Mouse (Mus musculus): ENCODE measurements at regions not wholly inside any gene's neighbourhood (a gene's known extent, or its start where the extent isn't known, plus 50 kb on each side); places are given as distances from the start of the nearest gene placed in this dataset.

- DNase-seq (ENCODE audit: low spot score), result no peak
Measured at GRCm38 (mm10) chr2:137821344-137821916, 434.9 kb upstream of the Btbd3 start.

DNA sequence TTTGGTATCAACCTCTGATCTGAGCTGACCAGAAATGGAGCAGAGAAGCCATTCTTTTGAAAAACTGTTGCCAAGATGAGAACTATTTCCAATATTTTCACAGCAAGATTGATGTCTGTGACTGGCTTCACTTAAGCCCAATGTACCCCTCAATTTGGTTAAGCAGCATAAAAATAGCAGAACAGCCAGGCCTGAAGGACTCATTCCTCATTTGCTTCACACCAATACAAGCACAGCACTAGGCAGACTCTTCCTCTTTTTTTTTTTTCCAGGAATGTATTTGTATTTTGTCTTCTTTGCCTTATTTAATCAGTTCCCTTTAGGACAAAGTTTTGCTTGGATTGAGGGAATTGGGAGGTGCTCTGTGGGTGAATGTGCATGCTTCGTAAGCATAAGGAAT, 441.4 kb upstream of the Btbd3 start:
- no peak for DNase-seq (ENCODE audit: low spot score)

DNA sequence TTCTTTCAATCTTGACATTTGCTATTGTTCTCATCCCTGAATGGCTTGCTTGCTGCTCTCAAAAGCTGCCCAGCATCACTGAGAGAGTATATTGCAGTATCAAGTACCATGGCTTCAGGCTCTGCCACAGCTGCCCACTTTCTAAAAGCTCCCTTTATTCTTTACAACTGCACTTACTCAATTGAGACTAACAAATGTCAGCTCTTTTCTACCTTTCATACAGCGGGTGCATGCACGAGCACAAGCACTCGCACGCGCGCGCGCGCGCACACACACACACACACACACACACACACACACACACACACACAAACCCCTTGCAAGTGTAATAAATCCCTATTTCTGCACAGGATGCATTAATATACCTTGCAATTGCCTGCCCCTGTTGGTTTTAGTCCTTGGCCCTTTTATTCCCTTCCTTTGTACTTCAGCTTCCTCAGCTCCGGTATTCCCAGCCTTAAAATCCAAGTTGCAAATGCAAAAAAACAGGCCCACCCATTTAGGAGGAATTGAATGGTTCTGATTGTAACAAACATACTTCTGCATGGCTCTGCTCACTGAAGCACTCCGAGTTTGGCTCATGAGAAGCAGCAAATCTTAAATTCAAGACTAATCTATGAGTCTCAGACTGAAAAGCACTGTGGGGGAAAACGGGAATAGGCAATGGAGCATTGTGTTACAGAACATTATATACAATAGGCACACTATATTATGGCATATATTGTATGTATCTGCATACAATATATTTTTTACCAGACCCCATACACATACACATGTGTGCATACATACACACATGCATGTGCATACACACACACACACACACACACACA, 447.7 kb upstream of the Btbd3 start:
- DNase-seq (ENCODE audit: low spot score), result no peak

GRCm38 (mm10) chr2:137807594-137808295, 448.6 kb upstream of the Btbd3 start:
- DNase-seq (ENCODE audit: low spot score), result no peak

DNA sequence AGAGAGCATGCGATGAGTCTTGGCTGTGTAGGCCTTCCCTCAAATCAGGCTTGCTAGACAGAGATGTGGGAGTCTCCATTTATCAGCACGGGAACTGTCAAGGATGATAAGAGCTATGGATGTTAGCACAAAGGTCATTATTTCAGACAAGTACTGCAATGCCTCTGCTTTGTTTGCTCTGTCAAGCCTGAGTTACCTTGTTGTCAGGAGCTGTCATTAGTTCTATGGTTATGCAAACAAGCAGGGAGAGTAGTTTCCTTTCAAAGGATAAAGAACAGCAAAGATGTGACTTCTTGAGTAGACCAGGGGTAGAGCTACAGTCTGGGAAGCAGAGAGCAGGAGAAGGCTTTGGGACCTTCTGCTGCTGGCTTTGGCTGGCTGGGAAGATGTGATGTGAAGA, 461.5 kb upstream of the Btbd3 start:
- DNase-seq (ENCODE audit: low spot score), result no peak

GRCm38 (mm10) chr2:137784091-137784490, 472.3 kb upstream of the Btbd3 start:
- no peak for DNase-seq (ENCODE audit: low spot score)

DNA sequence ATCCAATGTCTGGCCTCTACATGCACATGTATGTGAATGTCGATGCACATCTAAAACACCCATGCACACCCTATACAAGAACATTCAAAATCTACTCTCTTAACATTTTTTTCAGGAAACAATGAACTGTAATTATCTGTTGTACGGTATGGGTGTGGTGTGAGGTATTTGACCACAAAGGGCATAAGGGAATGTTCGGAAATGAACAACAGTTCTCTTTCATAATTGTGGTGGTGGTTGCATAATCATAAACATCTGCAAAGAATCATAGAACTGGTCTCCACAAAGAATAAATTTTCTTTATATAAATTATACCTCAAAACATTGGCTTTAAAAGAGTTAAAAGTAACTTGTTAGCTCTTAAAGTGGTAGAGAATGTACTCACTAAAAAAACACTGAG, 478.9 kb upstream of the Btbd3 start:
- no peak for DNase-seq (ENCODE audit: low spot score)

- DNase-seq (ENCODE audit: low spot score), result no peak
Measured at GRCm38 (mm10) chr2:137764785-137765184, 491.6 kb upstream of the Btbd3 start.

DNA sequence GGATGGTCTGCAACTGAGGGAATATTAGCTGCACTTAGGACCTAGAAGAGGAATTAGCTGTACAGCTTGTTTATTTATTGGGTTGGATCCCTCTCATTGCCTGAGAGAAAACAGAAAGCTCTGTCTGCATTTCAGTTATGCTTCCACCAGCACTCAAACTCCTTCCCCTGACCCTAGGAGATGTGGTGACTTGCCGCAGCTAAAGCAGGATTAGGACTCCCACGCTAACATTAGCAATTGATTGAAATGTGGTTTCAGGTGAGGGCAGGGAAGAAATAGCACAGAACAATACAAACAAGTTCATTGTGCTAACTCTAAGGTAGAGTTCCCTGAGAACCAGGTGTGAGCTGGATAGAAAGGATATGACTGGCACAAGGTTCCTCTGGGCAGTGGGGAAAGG, 496.9 kb upstream of the Btbd3 start:
- DNase-seq (ENCODE audit: low spot score), result no peak

DNA sequence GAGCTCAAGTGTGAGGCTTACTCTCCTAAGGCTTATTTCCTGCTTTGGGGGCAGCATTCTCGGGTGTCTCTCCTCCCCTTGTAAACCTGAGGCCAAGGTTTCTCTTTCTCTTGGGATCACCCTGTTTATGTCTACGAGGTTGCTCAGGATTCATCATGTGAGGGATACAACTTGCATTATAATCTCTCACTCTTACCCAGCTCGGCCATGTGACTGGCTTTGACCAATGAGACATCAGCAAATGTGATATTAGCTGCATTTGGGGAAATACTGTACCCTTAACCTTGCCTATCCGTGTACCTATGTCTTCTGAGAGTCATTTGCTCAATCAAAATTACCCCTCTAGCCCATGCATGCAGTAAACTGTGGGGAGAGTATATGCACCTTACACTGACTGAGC, 498.0 kb upstream of the Btbd3 start:
- DNase-seq (ENCODE audit: low spot score), result no peak

DNA sequence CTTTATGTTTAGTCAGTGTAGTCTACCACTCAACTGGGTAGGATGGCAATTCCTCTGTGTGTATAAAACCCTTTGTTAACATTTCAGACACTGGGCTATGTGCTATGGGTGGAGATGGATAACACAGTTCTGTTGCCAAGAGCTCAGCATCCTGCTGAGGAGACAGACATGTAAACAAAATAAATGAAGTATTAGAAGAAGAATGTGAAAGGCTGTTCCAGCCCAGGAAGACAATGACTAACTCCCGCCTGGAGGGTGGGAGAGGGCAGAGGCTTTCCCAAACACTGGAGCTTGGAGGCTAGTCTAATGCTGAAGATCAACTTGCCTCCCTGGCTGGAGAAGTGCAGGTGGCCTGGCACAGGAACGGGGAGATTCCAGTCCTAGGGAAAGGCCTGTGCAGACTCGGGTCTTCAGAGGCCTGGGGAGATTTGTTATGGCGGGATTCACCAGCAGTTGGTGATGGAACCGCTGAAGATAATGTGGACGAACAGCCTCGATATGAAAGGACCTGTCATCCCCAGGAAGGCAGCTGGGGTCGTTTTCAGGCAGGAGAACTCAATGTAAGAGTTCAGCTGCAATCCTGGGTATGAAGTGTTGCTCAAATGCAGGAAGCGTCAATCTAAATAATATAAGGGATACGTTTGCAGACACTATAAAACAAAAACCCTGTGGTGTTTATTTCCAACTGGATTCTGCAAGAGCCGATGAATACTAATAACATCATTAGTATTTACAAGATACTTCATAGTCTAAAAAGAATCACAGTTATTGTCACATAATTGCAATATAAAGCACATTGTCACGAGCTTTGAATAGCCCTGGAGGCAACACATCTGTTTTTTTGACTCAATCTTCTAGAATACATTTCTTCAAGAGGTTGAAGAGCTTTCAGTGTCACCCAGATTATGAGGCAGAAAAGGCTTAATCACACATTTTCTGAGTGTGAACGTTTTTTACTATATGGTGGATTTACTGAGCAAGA, 498.8 kb upstream of the Btbd3 start:
- DNase-seq (ENCODE audit: low spot score), result no peak

- no peak for DNase-seq (ENCODE audit: low spot score)
Measured at GRCm38 (mm10) chr2:137756220-137756619, 500.1 kb upstream of the Btbd3 start.

DNA sequence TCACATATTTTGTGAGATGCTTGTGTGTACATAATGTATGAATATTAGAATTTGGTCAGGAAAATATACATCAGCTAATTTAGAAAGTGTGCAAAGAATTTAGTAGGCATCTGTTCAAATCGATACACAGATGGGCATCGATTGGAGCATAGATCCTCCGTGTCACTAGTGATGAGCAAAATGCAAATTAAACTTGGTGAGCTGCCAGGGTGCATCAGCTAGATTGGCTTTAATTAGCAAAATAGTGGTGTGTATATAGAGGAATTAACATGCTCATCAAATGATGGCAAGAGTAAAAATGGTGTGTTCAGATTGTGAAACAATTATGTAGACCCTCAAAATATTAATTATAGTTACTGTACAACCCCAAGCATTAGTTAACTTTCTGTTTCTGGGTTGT, 501.9 kb upstream of the Btbd3 start:
- no peak for DNase-seq (ENCODE audit: low spot score)

GRCm38 (mm10) chr2:137732410-137732809, 524.0 kb upstream of the Btbd3 start:
- DNase-seq (ENCODE audit: low spot score), result no peak

GRCm38 (mm10) chr2:137730472-137730931, 525.9 kb upstream of the Btbd3 start:
- no peak for DNase-seq (ENCODE audit: low spot score)

DNA sequence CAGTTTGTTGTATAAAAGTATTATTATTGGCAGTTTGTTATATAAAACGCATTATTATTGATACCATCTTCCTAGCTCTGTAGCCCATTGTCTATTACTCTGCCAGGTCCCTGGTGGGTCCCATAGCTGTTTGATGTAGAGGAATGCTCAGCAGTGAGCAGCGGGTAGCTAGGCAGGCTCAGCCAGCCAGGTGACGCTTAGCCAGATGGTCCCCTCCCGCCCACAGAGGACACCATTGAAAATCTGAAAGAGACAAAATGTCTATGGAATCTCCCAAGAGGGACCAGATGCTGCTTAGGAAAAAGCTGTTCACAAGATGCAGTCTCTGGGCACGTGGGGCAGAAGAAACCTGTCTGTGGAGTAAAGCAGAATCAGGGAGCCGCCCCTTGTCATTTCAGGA, 526.5 kb upstream of the Btbd3 start:
- no peak for DNase-seq (ENCODE audit: low spot score)

- no peak for DNase-seq (ENCODE audit: low spot score)
Measured at GRCm38 (mm10) chr2:137729207-137729606, 527.2 kb upstream of the Btbd3 start.

DNA sequence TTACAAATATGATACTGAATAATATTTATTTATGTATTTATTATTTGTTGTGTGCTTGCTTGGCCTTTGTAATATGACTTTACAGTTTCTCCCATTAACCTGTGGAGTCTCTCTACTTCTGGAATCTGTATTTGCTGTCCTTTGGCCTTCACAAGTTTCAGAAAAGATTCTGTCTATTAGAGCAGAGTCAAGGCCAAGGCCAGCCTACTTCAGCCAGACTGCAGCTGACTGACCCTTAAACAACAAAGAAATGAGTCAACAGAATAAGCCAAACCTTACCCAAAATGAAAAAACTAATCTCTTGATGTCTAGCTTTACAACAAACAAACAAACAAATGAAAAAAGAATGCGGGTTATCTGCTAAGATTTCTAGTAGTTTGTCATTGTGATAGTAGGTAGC, 532.7 kb upstream of the Btbd3 start:
- no peak for DNase-seq (ENCODE audit: low spot score)

GRCm38 (mm10) chr2:137721767-137722424, 534.5 kb upstream of the Btbd3 start:
- DNase-seq (ENCODE audit: low spot score), result no peak

GRCm38 (mm10) chr2:137715891-137716290, 540.5 kb upstream of the Btbd3 start:
- DNase-seq (ENCODE audit: low spot score), result no peak

DNA sequence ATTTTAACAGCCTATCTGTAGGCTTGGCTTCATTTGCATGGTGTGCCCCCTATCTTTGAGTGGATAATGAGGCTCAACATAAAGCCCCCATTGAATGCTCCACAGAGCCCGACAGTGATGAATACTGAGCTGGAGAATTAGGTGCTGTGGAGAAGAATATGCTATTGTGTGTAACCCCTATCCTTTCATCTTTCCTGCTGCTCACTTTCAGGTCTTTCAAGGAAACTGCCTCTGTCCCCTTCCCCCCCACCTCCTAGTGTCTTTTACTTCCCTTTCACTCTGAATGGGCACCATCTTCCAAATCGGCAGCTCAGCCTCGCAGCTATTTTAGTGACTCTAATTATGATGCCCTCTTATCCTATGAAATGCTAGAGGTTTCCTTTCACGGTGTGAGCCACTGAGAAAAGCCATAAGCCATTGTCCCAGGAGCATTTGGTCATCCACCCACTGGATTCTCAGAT, 549.8 kb upstream of the Btbd3 start:
- DNase-seq (ENCODE audit: low spot score), result no peak

Measured in c-Kit-positive CD71-positive TER-119-positive erythroid progenitor cells, embryonic 14.5 days (primary cell).